Mouse (Mus musculus) ovary, adult 18-20 months (tissue): ENCODE measurements around the gene Clec12a.

Experiments
- DNase-seq: peaks from one replicate; pipeline ENCODE4 v3.0.0; 2022; ENCODE audit warnings: low spot score, mixed read lengths

Clec12a gene

GRCm38 (mm10) chr6:129380454-129380853 lies 38.0 kb downstream of the Clec12a start:
- DNase-seq, result no peak

- DNase-seq, result no peak
Observed at GRCm38 (mm10) chr6:129381736-129382135, 39.2 kb downstream of the Clec12a start.

- DNase-seq, result no peak
Observed at GRCm38 (mm10) chr6:129383466-129383865, 41.0 kb downstream of the Clec12a start.

- no peak for DNase-seq
Observed at GRCm38 (mm10) chr6:129385000-129385399, 42.5 kb downstream of the Clec12a start.

GRCm38 (mm10) chr6:129385774-129386173 lies 43.3 kb downstream of the Clec12a start, which contains the start of gene Clec12b:
Gene Clec12b, minus strand, starts transcription at chr6:129385874.
- no peak for DNase-seq

- no peak for DNase-seq
Observed at GRCm38 (mm10) chr6:129393087-129393720, 50.7 kb downstream of the Clec12a start.

- DNase-seq, result no peak
Observed at GRCm38 (mm10) chr6:129393732-129394131, 51.2 kb downstream of the Clec12a start.

GRCm38 (mm10) chr6:129396997-129397396 lies 54.5 kb downstream of the Clec12a start, which contains the start of gene Clec1b:
Gene Clec1b, plus strand, starts transcription at chr6:129397297.
- no peak for DNase-seq

- DNase-seq, result no peak
Observed at GRCm38 (mm10) chr6:129399945-129400344, 57.5 kb downstream of the Clec12a start.

GRCm38 (mm10) chr6:129402404-129402803 lies 59.9 kb downstream of the Clec12a start:
- DNase-seq, result no peak

- no peak for DNase-seq
Observed at GRCm38 (mm10) chr6:129403391-129403790, 60.9 kb downstream of the Clec12a start.

- no peak for DNase-seq
Observed at GRCm38 (mm10) chr6:129405999-129406398, 63.5 kb downstream of the Clec12a start.

- no peak for DNase-seq
Observed at GRCm38 (mm10) chr6:129407324-129407723, 64.8 kb downstream of the Clec12a start.

- no peak for DNase-seq
Observed at GRCm38 (mm10) chr6:129408562-129408961, 66.1 kb downstream of the Clec12a start, which contains the start of gene Clec9a. Gene Clec9a, plus strand, starts transcription at chr6:129408862.

- no peak for DNase-seq
Observed at GRCm38 (mm10) chr6:129414177-129414576, 71.7 kb downstream of the Clec12a start.
